Mouse (Mus musculus) limb, embryonic 10.5 days (tissue): ENCODE data around the gene Cebpb. TPM values are rescaled to one million over a fixed set of nuclear protein-coding genes. Genes with fewer than 3 reads are reported as not detected.

ENCODE experiments used
- DNase-seq: peaks from one replicate; pipeline ENCODE4 v3.0.0-alpha.2; 2017; ENCODE audit warnings: low spot score
- H3K27ac ChIP-seq: fragments of 300-500 bp; sonication (generic); 2 replicates; pipeline ENCODE4 v1.5.1; 2016; ENCODE audit warnings: mild to moderate bottlenecking
- H3K27me3 ChIP-seq: fragments of 300-500 bp; sonication (generic); 2 replicates; pipeline ENCODE4 v1.6.1; 2016; ENCODE audit warnings: low read depth, mild to moderate bottlenecking; ENCODE audit not compliant: poor library complexity, severe bottlenecking
- H3K36me3 ChIP-seq: fragments of 300-500 bp; sonication (generic); 2 replicates; pipeline ENCODE4 v1.6.1; 2016; ENCODE audit warnings: mild to moderate bottlenecking, moderate library complexity
- H3K4me1 ChIP-seq: fragments of 300-500 bp; sonication (generic); 2 replicates; pipeline ENCODE4 v1.6.1; 2016
- H3K4me3 ChIP-seq: fragments of 300-500 bp; sonication (generic); 2 replicates; pipeline ENCODE4 v1.5.1; 2016; ENCODE audit warnings: mild to moderate bottlenecking, moderate library complexity
- H3K9me3 ChIP-seq: fragments of 300-500 bp; sonication (generic); replicated peaks from 2 replicates; pipeline ENCODE4 v1.6.1; 2016; ENCODE audit warnings: mild to moderate bottlenecking
- WGBS: fragments of 180-500 bp; shearing (Covaris S2); methylation state at CpG from one replicate; pipeline ENCODE4 v1.1.7; 2016; 5-methylcytosine and 5-hydroxymethylcytosine counted together
- polyA plus RNA-seq: library from polyadenylated mRNA; unstranded; fragments of >200 nt; fragmentation: Nextera tagmentation; extraction: Ambion mirVana; gene quantifications from 2 replicates; pipeline ENCODE4 v1.2.1, GENCODE M21; 2016

Cebpb gene
- polyA plus RNA-seq, 1 experiment from 2014 or later, result 1.2 TPM

DNA sequence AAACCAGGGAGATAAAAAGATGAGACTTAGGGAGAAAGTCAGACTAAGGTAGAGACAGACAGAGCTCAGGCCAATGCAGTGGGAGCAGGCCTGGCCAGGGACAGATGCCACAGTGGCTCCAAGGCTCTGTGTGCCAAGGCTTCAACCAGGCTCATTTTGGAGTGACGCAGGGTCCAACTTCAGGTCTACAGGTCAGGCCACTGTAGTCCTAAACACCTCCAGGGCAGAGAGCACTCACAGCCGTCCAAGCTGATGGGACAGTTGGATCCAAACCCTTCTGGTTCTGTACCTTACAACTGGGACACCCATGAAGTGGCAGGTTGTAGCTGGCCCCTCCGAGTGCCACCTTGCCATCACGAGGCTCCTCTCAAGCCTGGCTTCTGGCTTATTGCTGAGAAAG, 30.7 kb upstream of the Cebpb start:
- no peak for DNase-seq
- Histone ChIP-seq H3K9me3 (no peaks in the 10 kb centered on the region), H3K27ac (no peak overlapping the region), H3K4me3 (no peak overlapping the region), H3K27me3 (peaks cover 11% of the 10 kb centered on the region), H3K36me3 (peaks cover 43% of the 10 kb centered on the region), H3K4me1 (peaks cover 46% of the 10 kb centered on the region)
- 87% methylated on average over 4 of the region's 4 CpGs for WGBS

- no peak overlapping the region for H3K4me3 ChIP-seq
- H3K9me3 ChIP-seq, result no peaks in the 10 kb centered on the region
- H3K36me3 ChIP-seq, result peaks cover 36% of the 10 kb centered on the region
- H3K27ac ChIP-seq, result peak overlapping the region; percentile 27; the same call in 1 of the 2 replicates
- 81% methylated on average over 11 of the region's 11 CpGs for WGBS
- peaks cover 16% of the 10 kb centered on the region for H3K27me3 ChIP-seq
- peaks cover 46% of the 10 kb centered on the region for H3K4me1 ChIP-seq
- no peak for DNase-seq
These were observed 30.0 kb upstream of the Cebpb start for GRCm38 (mm10) chr2:167658712-167659111.

- Histone ChIP-seq H3K27ac (no peak overlapping the region), H3K4me3 (peak overlapping the region; percentile 87), H3K4me1 (peaks cover 46% of the 10 kb centered on the region), H3K27me3 (peaks cover 16% of the 10 kb centered on the region), H3K9me3 (no peaks in the 10 kb centered on the region), H3K36me3 (peaks cover 30% of the 10 kb centered on the region)
- DNase-seq, result no peak
- WGBS, result 68% methylated on average over 10 of the region's 10 CpGs
These were observed 29.4 kb upstream of the Cebpb start for GRCm38 (mm10) chr2:167659177-167659846.

DNA sequence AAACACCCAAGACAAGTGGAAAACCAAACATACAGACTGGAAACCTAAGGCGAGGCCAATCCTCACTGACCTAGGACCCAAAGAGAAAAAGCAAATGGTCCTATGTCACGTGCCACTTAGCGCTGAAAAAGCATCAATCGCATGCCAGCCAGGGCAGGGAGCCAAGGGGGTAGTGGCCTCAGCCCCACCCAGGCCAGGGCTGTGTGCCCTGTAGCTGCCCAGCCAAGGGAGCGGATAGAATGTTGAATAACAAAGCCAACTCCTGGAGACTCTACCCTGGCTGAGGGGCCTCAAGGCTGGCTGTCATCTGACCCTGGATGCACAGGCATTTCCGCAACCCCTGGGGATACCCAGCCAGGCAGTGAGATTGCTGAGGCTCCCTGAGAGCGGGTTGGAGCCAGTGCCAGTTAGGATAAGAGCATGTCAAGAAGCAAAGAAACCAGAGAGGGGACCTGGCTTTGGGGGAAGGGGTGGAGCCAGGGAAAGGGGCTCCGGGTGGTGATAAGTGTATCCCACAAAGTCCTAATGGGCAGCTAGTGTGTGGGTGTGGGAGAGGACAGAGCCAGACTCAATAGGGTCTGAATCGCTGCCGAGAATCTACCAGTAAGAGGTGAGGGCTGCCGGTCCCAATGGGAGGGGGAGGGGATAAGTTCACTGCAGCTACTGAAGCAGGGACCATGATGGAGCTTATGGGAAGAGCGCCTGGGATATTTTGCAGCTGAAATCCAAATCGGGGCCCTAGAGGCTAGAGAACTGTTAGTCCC, 28.7 kb upstream of the Cebpb start:
- Histone ChIP-seq H3K9me3 (no peaks in the 10 kb centered on the region), H3K36me3 (peaks cover 25% of the 10 kb centered on the region), H3K27ac (0 out of 2 replicates have a peak overlapping the region, but pooled peaks have one; percentile 90), H3K4me1 (peaks cover 46% of the 10 kb centered on the region), H3K4me3 (peak overlapping the region; percentile 87), H3K27me3 (peaks cover 16% of the 10 kb centered on the region)
- WGBS, result 24% methylated on average over 13 of the region's 13 CpGs
- no peak for DNase-seq

GRCm38 (mm10) chr2:167660611-167660971, 28.1 kb upstream of the Cebpb start:
- H3K27ac ChIP-seq, result peak overlapping the region; percentile 90
- H3K4me3 ChIP-seq, result peak overlapping the region; percentile 87
- 2% methylated on average over 12 of the region's 12 CpGs for WGBS
- no peaks in the 10 kb centered on the region for H3K9me3 ChIP-seq
- peak; percentile 49 for DNase-seq
- H3K27me3 ChIP-seq, result peaks cover 16% of the 10 kb centered on the region
- peaks cover 46% of the 10 kb centered on the region for H3K4me1 ChIP-seq
- peaks cover 25% of the 10 kb centered on the region for H3K36me3 ChIP-seq

- Histone ChIP-seq H3K27ac (peak within 1 kb of the TSS; percentile 90), H3K36me3 (peaks cover 22% of the 10 kb centered on the region), H3K4me1 (peaks cover 46% of the 10 kb centered on the region), H3K27me3 (peaks cover 16% of the 10 kb centered on the region), H3K9me3 (no peaks in the 10 kb centered on the region), H3K4me3 (peak within 1 kb of the TSS; percentile 87)
- WGBS, result 2% methylated on average over 110 of the region's 110 CpGs
- DNase-seq, result peak; percentile 95
These were observed 27.2 kb upstream of the Cebpb start, which contains the start of gene Gm20431 for GRCm38 (mm10) chr2:167661270-167662203. Gene Gm20431 (minus strand): TSS chr2:167661496.

- WGBS, result 59% methylated on average over 6 of the region's 6 CpGs
- Histone ChIP-seq H3K4me1 (peaks cover 40% of the 10 kb centered on the region), H3K27me3 (peaks cover 16% of the 10 kb centered on the region), H3K4me3 (peak overlapping the region; percentile 87; the same call in 1 of the 2 replicates), H3K9me3 (no peaks in the 10 kb centered on the region), H3K27ac (no peak overlapping the region), H3K36me3 (peaks cover 12% of the 10 kb centered on the region)
- DNase-seq, result no peak
These were observed 26.0 kb upstream of the Cebpb start for GRCm38 (mm10) chr2:167662713-167663112.

- no peak for DNase-seq
- WGBS, result 81% methylated on average over 18 of the region's 18 CpGs
- no peaks in the 10 kb centered on the region for H3K36me3 ChIP-seq
- peaks cover 12% of the 10 kb centered on the region for H3K4me1 ChIP-seq
- H3K4me3 ChIP-seq, result no peak overlapping the region
- H3K27me3 ChIP-seq, result peaks cover 16% of the 10 kb centered on the region
- H3K9me3 ChIP-seq, result no peaks in the 10 kb centered on the region
- no peak overlapping the region for H3K27ac ChIP-seq
These were observed 22.6 kb upstream of the Cebpb start for GRCm38 (mm10) chr2:167665972-167666713.

- no peaks in the 10 kb centered on the region for H3K36me3 ChIP-seq
These were observed 20.3 kb upstream of the Cebpb start for GRCm38 (mm10) chr2:167668426-167668825.

DNA sequence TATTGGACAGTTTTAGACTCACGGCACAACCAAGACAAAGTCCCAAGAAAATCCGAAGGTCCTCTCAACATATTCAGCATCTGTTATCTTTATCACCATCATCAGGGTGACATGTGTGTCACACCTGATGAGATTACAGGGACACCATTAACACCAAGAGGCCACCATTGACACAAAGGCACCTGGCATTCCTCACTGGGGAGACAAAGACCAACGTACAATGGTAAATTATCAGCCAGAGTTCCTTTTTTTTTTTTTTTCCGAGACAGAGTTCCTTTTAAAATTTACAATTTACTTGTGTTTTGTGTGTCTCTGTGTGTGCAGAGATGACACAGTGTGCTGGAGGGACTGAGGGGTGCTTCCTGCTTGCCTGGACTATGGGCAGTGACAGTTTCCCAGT, 19.3 kb upstream of the Cebpb start:
- H3K4me3 ChIP-seq, result no peak overlapping the region
- 82% methylated on average over 4 of the region's 4 CpGs for WGBS
- DNase-seq, result no peak
- H3K27ac ChIP-seq, result no peak overlapping the region
- H3K4me1 ChIP-seq, result peaks cover 4% of the 10 kb centered on the region
- H3K9me3 ChIP-seq, result no peaks in the 10 kb centered on the region
- no peaks in the 10 kb centered on the region for H3K27me3 ChIP-seq
- no peaks in the 10 kb centered on the region for H3K36me3 ChIP-seq

More at GRCm38 (mm10) chr2:167668426-167668825, 20.3 kb upstream of the Cebpb start:
- H3K4me1 ChIP-seq, result peaks cover 4% of the 10 kb centered on the region
- no peak overlapping the region for H3K4me3 ChIP-seq
- no peak overlapping the region for H3K27ac ChIP-seq
- WGBS, result 91% methylated on average over 5 of the region's 5 CpGs
- no peak for DNase-seq
- no peaks in the 10 kb centered on the region for H3K9me3 ChIP-seq
- H3K27me3 ChIP-seq, result 0 out of 2 replicates have a peak, but pooled peaks cover under 1% of the 10 kb centered on the region

GRCm38 (mm10) chr2:167671101-167671633, 17.5 kb upstream of the Cebpb start:
- 83% methylated on average over 5 of the region's 5 CpGs for WGBS
- Histone ChIP-seq H3K9me3 (no peaks in the 10 kb centered on the region), H3K27me3 (0 out of 2 replicates have a peak, but pooled peaks cover 1% of the 10 kb centered on the region), H3K4me3 (no peak overlapping the region), H3K27ac (no peak overlapping the region), H3K36me3 (no peaks in the 10 kb centered on the region), H3K4me1 (peaks cover 6% of the 10 kb centered on the region)
- no peak for DNase-seq
